Mouse (Mus musculus) left cerebral cortex, adult 18-20 months (tissue): Measurements from ENCODE around the gene Mybpc2. TPM values are rescaled to one million over a fixed set of nuclear protein-coding genes. Genes with fewer than 3 reads are reported as not detected.
A peak's percentile ranks its signal among the peaks of the same experiment; 100 is the strongest.

Experiments
- DNase-seq, 2 experiments: peaks; one replicate each; pipeline ENCODE4 v3.0.0; 2021 to 2022; ENCODE audit warnings: low spot score in 2 of 2, mixed read lengths in 1 of 2
- total RNA-seq, 2 experiments: library from RNA; stranded (reverse); gene quantifications; 2 replicates each; pipeline ENCODE4 v1.2.3; 2021

Gene Mybpc2
- total RNA-seq, 2 experiments from 2014 or later: 0.12 to 0.28 TPM

- no peak for DNase-seq
Observed at GRCm38 (mm10) chr7:44526414-44527154, 2.1 kb upstream of the Mybpc2 start.

GRCm38 (mm10) chr7:44525126-44525832 lies 823 bp upstream of the Mybpc2 start:
- peak in 1 of 2 experiments; percentile 31 for DNase-seq

- DNase-seq: no peak
Observed at GRCm38 (mm10) chr7:44523056-44523455, 1.4 kb downstream of the Mybpc2 start.

GRCm38 (mm10) chr7:44521710-44522109 lies 2.7 kb downstream of the Mybpc2 start:
- DNase-seq: peak in 1 of 2 experiments; percentile 51

GRCm38 (mm10) chr7:44520990-44521389 lies 3.5 kb downstream of the Mybpc2 start:
- no peak for DNase-seq

GRCm38 (mm10) chr7:44519240-44519913 lies 5.1 kb downstream of the Mybpc2 start:
- no peak for DNase-seq

GRCm38 (mm10) chr7:44507491-44507890 lies 17.0 kb downstream of the Mybpc2 start:
- no peak for DNase-seq

- peak; percentile 79 to 90 for DNase-seq
Observed at GRCm38 (mm10) chr7:44501563-44502115, 22.8 kb downstream of the Mybpc2 start.

- no peak for DNase-seq
Observed at GRCm38 (mm10) chr7:44500046-44500445, 24.4 kb downstream of the Mybpc2 start.

GRCm38 (mm10) chr7:44498922-44499321 lies 25.5 kb downstream of the Mybpc2 start:
- no peak for DNase-seq

GRCm38 (mm10) chr7:44497361-44498055 lies 26.9 kb downstream of the Mybpc2 start:
- DNase-seq: no peak

GRCm38 (mm10) chr7:44496771-44497109 lies 27.7 kb downstream of the Mybpc2 start:
- no peak for DNase-seq

GRCm38 (mm10) chr7:44495992-44496770 lies 28.3 kb downstream of the Mybpc2 start, which contains the start of the genes Emc10 and Fam71e1:
Gene Emc10 (minus strand): TSS chr7:44496529.
Gene Fam71e1 (plus strand): TSS chr7:44496581.
- peak; percentile 99 for DNase-seq

- no peak for DNase-seq
Observed at GRCm38 (mm10) chr7:44495086-44495485, 29.4 kb downstream of the Mybpc2 start.

- no peak for DNase-seq
Observed at GRCm38 (mm10) chr7:44494681-44495080, 29.8 kb downstream of the Mybpc2 start.

- DNase-seq: no peak
Observed at GRCm38 (mm10) chr7:44492166-44492826, 32.2 kb downstream of the Mybpc2 start.

- DNase-seq: no peak
Observed at GRCm38 (mm10) chr7:44491391-44491790, 33.1 kb downstream of the Mybpc2 start.

GRCm38 (mm10) chr7:44490281-44490680 lies 34.2 kb downstream of the Mybpc2 start:
- DNase-seq: no peak

- no peak for DNase-seq
Observed at GRCm38 (mm10) chr7:44488545-44488944, 35.9 kb downstream of the Mybpc2 start.

- DNase-seq: no peak
Observed at GRCm38 (mm10) chr7:44487936-44488335, 36.5 kb downstream of the Mybpc2 start.
